Comparison of ENCODE assay signal across 8 mouse cellular contexts in genomic region chr19:44293769-44294551, GRCm38 (mm10). TPM values are rescaled to one million over a fixed set of nuclear protein-coding genes. Genes with fewer than 3 reads are reported as not detected.
DNase-seq lines count a peak whose midpoint lies in the region; ATAC-seq and TF ChIP-seq lines count a peak whose summit lies in the region.

No protein-coding gene starts in this region.

- H3K27me3 ChIP-seq in CH12.LX (replicated peaks), result no peaks in the 10 kb centered on the region
- no peaks in the 10 kb centered on the region for H3K27me3 ChIP-seq in forebrain, embryonic 10.5 days (ENCODE audit: poor library complexity, severe bottlenecking)
- H3K27me3 ChIP-seq in heart, embryonic 15.5 days, result no peaks in the 10 kb centered on the region
- H3K27me3 ChIP-seq in liver, embryonic 13.5 days, result no peaks in the 10 kb centered on the region
- H3K27me3 ChIP-seq in stomach, embryonic 15.5 days (replicated peaks), result no peaks in the 10 kb centered on the region

- no peak for TF ChIP-seq EP300 in CH12.LX (IDR thresholded peaks at IDR 0.05; ENCODE audit: low read length)

- peak overlapping the region; percentile 84 for H3K4me2 ChIP-seq in CH12.LX (ENCODE audit: insufficient read depth, low read depth, poor library complexity, severe bottlenecking)
- peak overlapping the region; percentile 94 for H3K4me2 ChIP-seq in heart, embryonic 15.5 days
- peak overlapping the region; percentile 83 for H3K4me2 ChIP-seq in liver, embryonic 13.5 days
- H3K4me2 ChIP-seq in stomach, embryonic 15.5 days, result peak overlapping the region; percentile 93

- peaks cover 10 to 42% of the 10 kb centered on the region in 2 experiments for H3K4me1 ChIP-seq in CH12.LX (ENCODE audit: control insufficient read depth in 1 of 2, insufficient read depth in 2 of 2)
- peaks cover 81% of the 10 kb centered on the region for H3K4me1 ChIP-seq in forebrain, embryonic 10.5 days
- H3K4me1 ChIP-seq in heart, embryonic 15.5 days (replicated peaks), result peaks cover 62% of the 10 kb centered on the region
- peaks cover 86% of the 10 kb centered on the region for H3K4me1 ChIP-seq in liver, embryonic 13.5 days (replicated peaks)
- H3K4me1 ChIP-seq in stomach, embryonic 15.5 days, result peaks cover 46% of the 10 kb centered on the region

- peak overlapping the region; percentile 80 to 94 (median 92) for H3K4me3 ChIP-seq in CH12.LX (replicated peaks in 1 of 3; ENCODE audit: low read depth in 2 of 3, low read length in 2 of 3, poor library complexity in 1 of 3)
- H3K4me3 ChIP-seq in forebrain, embryonic 10.5 days, result peak overlapping the region; percentile 76
- H3K4me3 ChIP-seq in heart, embryonic 15.5 days, result peak overlapping the region; percentile 80
- peak overlapping the region; percentile 74 for H3K4me3 ChIP-seq in liver, embryonic 13.5 days (replicated peaks)
- peak overlapping the region; percentile 66 for H3K4me3 ChIP-seq in stomach, embryonic 15.5 days (replicated peaks)

- H3K9me3 ChIP-seq in CH12.LX (replicated peaks; ENCODE audit: low read length), result no peaks in the 10 kb centered on the region
- H3K9me3 ChIP-seq in forebrain, embryonic 10.5 days, result no peaks in the 10 kb centered on the region
- no peaks in the 10 kb centered on the region for H3K9me3 ChIP-seq in heart, embryonic 15.5 days (replicated peaks)
- H3K9me3 ChIP-seq in liver, embryonic 13.5 days (replicated peaks), result no peaks in the 10 kb centered on the region
- H3K9me3 ChIP-seq in stomach, embryonic 15.5 days, result no peaks in the 10 kb centered on the region

- H3K9ac ChIP-seq in CH12.LX (ENCODE audit: insufficient read depth, low read depth), result peak overlapping the region; percentile 88
- H3K9ac ChIP-seq in heart, embryonic 15.5 days, result peak overlapping the region; percentile 84
- H3K9ac ChIP-seq in liver, embryonic 13.5 days, result peak overlapping the region; percentile 80
- peak overlapping the region; percentile 85 for H3K9ac ChIP-seq in stomach, embryonic 15.5 days

- peak; percentile 98 for TF ChIP-seq POLR2A in CH12.LX (IDR thresholded peaks at IDR 0.05; ENCODE audit: low read depth, low read length)

- in situ Hi-C loops in CH12.LX (cut with MboI; ENCODE audit: low pct_ligation_motif_present, low pct_unique_long_range_greater_than_20kb, low sequenced_read_pairs), result no loop called here

- peak overlapping the region; percentile 74 for H3K27ac ChIP-seq in CH12.LX (ENCODE audit: insufficient read depth, low read depth)
- peak overlapping the region; percentile 97 for H3K27ac ChIP-seq in forebrain, embryonic 10.5 days
- H3K27ac ChIP-seq in heart, embryonic 15.5 days, result peak overlapping the region; percentile 99
- peak overlapping the region; percentile 94 for H3K27ac ChIP-seq in liver, embryonic 13.5 days
- H3K27ac ChIP-seq in stomach, embryonic 15.5 days, result peak overlapping the region; percentile 98

- peaks cover 37 to 45% of the 10 kb centered on the region in 2 experiments for H3K36me3 ChIP-seq in CH12.LX (replicated peaks in 1 of 2; ENCODE audit: control insufficient read depth in 1 of 2, insufficient read depth in 1 of 2, low read length in 1 of 2)
- peaks cover 42% of the 10 kb centered on the region for H3K36me3 ChIP-seq in forebrain, embryonic 10.5 days (replicated peaks)
- H3K36me3 ChIP-seq in heart, embryonic 15.5 days, result peaks cover 20% of the 10 kb centered on the region
- H3K36me3 ChIP-seq in liver, embryonic 13.5 days, result peaks cover 39% of the 10 kb centered on the region
- H3K36me3 ChIP-seq in stomach, embryonic 15.5 days, result peaks cover 23% of the 10 kb centered on the region

- H3K79me2 ChIP-seq in CH12.LX (replicated peaks; ENCODE audit: control insufficient read depth, extremely low read depth, insufficient read depth, poor library complexity, severe bottlenecking), result peaks cover 50% of the 10 kb centered on the region

- TF ChIP-seq CTCF in CH12.LX (conservative IDR thresholded peaks at IDR 0.05 in 1 of 2, IDR thresholded peaks at IDR 0.05 in 1 of 2; ENCODE audit: low read depth in 2 of 2, low read length in 2 of 2), result no peak

- ATAC-seq in heart, embryonic 15.5 days (replicated peaks; ENCODE audit: insufficient number of reproducible peaks, insufficient read depth, low FRiP score, low read depth), result peak; percentile 93
- peak; percentile 92 for ATAC-seq in liver, embryonic 13.5 days (ENCODE audit: low read depth)
- ATAC-seq in stomach, embryonic 15.5 days (ENCODE audit: insufficient read depth, low FRiP score, low read depth), result peak; percentile 94

- 1% methylated on average over 31 of the region's 31 CpGs for WGBS in forebrain, embryonic 10.5 days
- under 1% methylated on average over 31 of the region's 31 CpGs for WGBS in heart, embryonic 15.5 days
- 0% methylated on average over 30 of the region's 31 CpGs for WGBS in liver, embryonic 13.5 days (ENCODE audit: insufficient replicate concordance)
- WGBS in stomach, embryonic 15.5 days, result under 1% methylated on average over 31 of the region's 31 CpGs

- DNase-seq in CH12.LX (ENCODE audit: extremely low read depth), result peak; percentile 98
- peak; percentile 84 for DNase-seq in c-Kit-positive CD71-negative TER-119-negative erythroid progenitor cells, embryonic 14.5 days (ENCODE audit: low read depth)
- DNase-seq in forebrain, embryonic 10.5 days (ENCODE audit: extremely low spot score, low spot score), result peak; percentile 98
- DNase-seq in kidney, postnatal 25 days, result peak; percentile 87 to 94
- peak; percentile 88 for DNase-seq in liver, embryonic 13.5 days
- peak; percentile 97 for DNase-seq in neural tube, embryonic 10.5 days (ENCODE audit: extremely low spot score, low spot score)

- dilution Hi-C loops in CH12.LX (cut with MboI; ENCODE audit: extremely low pct_ligation_motif_present, extremely low pct_unique_long_range_greater_than_20kb, low sequenced_read_pairs), result no loop called here

- no peak for TF ChIP-seq RAD21 in CH12.LX (IDR thresholded peaks at IDR 0.05; ENCODE audit: low read depth, low read length)

TF ChIP-seq in CH12.LX, 34 proteins besides CTCF, POLR2A, EP300 and RAD21 (continues in another document):
- TF ChIP-seq USF2 (conservative IDR thresholded peaks at IDR 0.05; ENCODE audit: low read depth, low read length), result no peak
- no peak; the same call in 1 of the 2 replicates for TF ChIP-seq HCFC1 (IDR thresholded peaks at IDR 0.05; ENCODE audit: low read depth, low read length)
- TF ChIP-seq MAFK (IDR thresholded peaks at IDR 0.05; ENCODE audit: insufficient replicate concordance, low read length), result no peak
- no peak for TF ChIP-seq SMC3 (IDR thresholded peaks at IDR 0.05; ENCODE audit: low read depth, low read length)
- 0 out of 2 replicates have a peak, but pooled peaks have one; percentile 5 for TF ChIP-seq NRF1 (IDR thresholded peaks at IDR 0.05; ENCODE audit: low read depth, low read length)
- peak; percentile 47; the same call in 1 of the 2 replicates for TF ChIP-seq MYC (IDR thresholded peaks at IDR 0.05; ENCODE audit: low read depth, low read length)
- TF ChIP-seq IRF4 (IDR thresholded peaks at IDR 0.05; ENCODE audit: low read depth, low read length), result no peak; the same call in 1 of the 2 replicates
- TF ChIP-seq ZNF384 (IDR thresholded peaks at IDR 0.05; ENCODE audit: low read depth, low read length), result no peak
- no peak for TF ChIP-seq JUND (conservative IDR thresholded peaks at IDR 0.05; ENCODE audit: low read depth, low read length)
- TF ChIP-seq RCOR1 (conservative IDR thresholded peaks at IDR 0.05; ENCODE audit: low read depth, low read length), result no peak; the same call in 1 of the 2 replicates
- no peak for TF ChIP-seq PAX5 (IDR thresholded peaks at IDR 0.05; ENCODE audit: low read length)
- TF ChIP-seq POLR2AphosphoS2 (IDR thresholded peaks at IDR 0.05; ENCODE audit: low read depth, low read length), result peak; percentile 97
- peak; percentile 99 for TF ChIP-seq CHD2 (IDR thresholded peaks at IDR 0.05; ENCODE audit: low read length)
- 0 out of 2 replicates have a peak, but pooled peaks have one; percentile 6 for TF ChIP-seq MAX (IDR thresholded peaks at IDR 0.05; ENCODE audit: low read length)
- TF ChIP-seq KAT2A (IDR thresholded peaks at IDR 0.05; ENCODE audit: insufficient replicate concordance, low read length), result no peak
- TF ChIP-seq UBTF (IDR thresholded peaks at IDR 0.05; ENCODE audit: low read depth, low read length), result no peak
- no peak for TF ChIP-seq USF1 (IDR thresholded peaks at IDR 0.05; ENCODE audit: low read depth, low read length)
- no peak for TF ChIP-seq CHD1 (IDR thresholded peaks at IDR 0.05; ENCODE audit: low read depth, low read length)
- TF ChIP-seq ZMIZ1 (IDR thresholded peaks at IDR 0.05; ENCODE audit: low read depth, low read length), result peak; percentile 96
- peak; percentile 98 for TF ChIP-seq TBP (conservative IDR thresholded peaks at IDR 0.05; ENCODE audit: low read depth, low read length)
- peak; percentile 98 for TF ChIP-seq MAZ (IDR thresholded peaks at IDR 0.05; ENCODE audit: low read depth, low read length)
- TF ChIP-seq ELF1 (IDR thresholded peaks at IDR 0.05; ENCODE audit: low read depth, low read length), result no peak
- TF ChIP-seq SIN3A (IDR thresholded peaks at IDR 0.05; ENCODE audit: low read length), result peak; percentile 84; the same call in 1 of the 2 replicates
- no peak for TF ChIP-seq GABPA (IDR thresholded peaks at IDR 0.05; ENCODE audit: insufficient replicate concordance, low read depth, low read length)
- TF ChIP-seq E2F4 (IDR thresholded peaks at IDR 0.05; ENCODE audit: insufficient replicate concordance, low read depth, low read length), result no peak

RNA-seq across cellular contexts. Expression of gene Scd2, which starts 0.5 kb away (rescaled TPM):
- total RNA-seq in CH12.LX (2012; rRNA removed), result 204 and 212 TPM in 2 replicates
- 123 and 205 TPM in 2 replicates for total RNA-seq in CH12.LX (2014; rRNA removed)
- polyA plus RNA-seq in CH12.LX (2012; ENCODE audit: insufficient read length, low read depth), result 274 and 408 TPM in 2 replicates
- polyA plus RNA-seq in forebrain, embryonic 10.5 days (2016; fragmentation: Nextera tagmentation; extraction: Ambion mirVana), result 369 and 403 TPM in 2 replicates
- polyA plus RNA-seq in heart, embryonic 15.5 days (2015; fragmentation: Nextera tagmentation; extraction: Ambion mirVana), result 131 and 164 TPM in 2 replicates
- 73.7 and 106 TPM in 2 replicates for polyA plus RNA-seq in liver, embryonic 13.5 days (2015; fragmentation: Nextera tagmentation; extraction: Ambion mirVana)
- 266 and 297 TPM in 2 replicates for polyA plus RNA-seq in stomach, embryonic 15.5 days (2015; fragmentation: Nextera tagmentation; extraction: Ambion mirVana)

RNA-seq across cellular contexts. Expression of gene Scd4, which starts 38.9 kb away (rescaled TPM):
- 0.08 TPM in 1 of 2 replicates, not detected in the other for total RNA-seq in CH12.LX (2012; rRNA removed)
- total RNA-seq in CH12.LX (2014; rRNA removed), result 0.18 TPM in 1 of 2 replicates, not detected in the other
- 0.10 and 0.11 TPM in 2 replicates for polyA plus RNA-seq in CH12.LX (2012; ENCODE audit: insufficient read length, low read depth)
- 0.06 TPM in 1 of 2 replicates, not detected in the other for polyA plus RNA-seq in forebrain, embryonic 10.5 days (2016; fragmentation: Nextera tagmentation; extraction: Ambion mirVana)
- 2.5 TPM in 2 replicates for polyA plus RNA-seq in heart, embryonic 15.5 days (2015; fragmentation: Nextera tagmentation; extraction: Ambion mirVana)
- 0.05 TPM in 1 of 2 replicates, not detected in the other for polyA plus RNA-seq in liver, embryonic 13.5 days (2015; fragmentation: Nextera tagmentation; extraction: Ambion mirVana)
- 0.12 and 0.15 TPM in 2 replicates for polyA plus RNA-seq in stomach, embryonic 15.5 days (2015; fragmentation: Nextera tagmentation; extraction: Ambion mirVana)

Comparison
In these comparisons a context has a peak if more than half of its experiments do, and no peak if none do; other contexts are left out.
1. Peak in every context shown above with its lines: DNase-seq, ATAC-seq, H3K4me3 ChIP-seq and H3K27ac ChIP-seq.